Mouse (Mus musculus) heart, adult 8-10 months (tissue): ENCODE data around the gene Bcam. TPM values are rescaled to one million over a fixed set of nuclear protein-coding genes. Genes with fewer than 3 reads are reported as not detected.

Experiments used
- DNase-seq: peaks from one replicate; pipeline ENCODE4 v3.0.0; 2022; ENCODE audit warnings: low spot score
- total RNA-seq, 4 experiments: library from RNA; stranded (reverse); gene quantifications; 2 replicates each; pipeline ENCODE4 v1.2.4; 2022

Bcam gene
- total RNA-seq, 4 experiments from 2014 or later: 185 to 199 (median 197) TPM

DNA sequence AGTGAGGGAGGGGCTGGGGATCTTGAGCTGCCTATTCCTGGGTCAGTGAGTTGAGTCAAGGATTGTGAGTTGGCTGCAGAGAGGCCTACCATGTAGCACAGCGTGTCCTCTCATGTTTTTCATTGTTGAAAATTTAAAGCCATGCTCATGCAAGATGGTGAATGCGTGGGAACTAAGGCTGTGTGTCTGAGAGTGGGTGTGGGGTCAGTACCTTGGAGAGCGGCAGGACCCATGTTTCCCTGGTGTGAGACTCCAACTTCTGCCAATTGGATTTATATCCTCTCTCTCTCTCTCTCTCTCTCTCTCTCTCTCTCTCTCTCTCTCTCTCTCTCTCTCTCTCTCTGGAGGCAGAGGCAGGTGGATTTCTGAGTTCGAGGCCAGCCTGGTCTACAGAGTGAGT is 44.3 kb downstream of the Bcam start:
- no peak for DNase-seq

- no peak for DNase-seq
These were observed 46.6 kb downstream of the Bcam start for GRCm38 (mm10) chr7:19724167-19724566.

- DNase-seq: peak; percentile 77
These were observed 48.0 kb downstream of the Bcam start for GRCm38 (mm10) chr7:19722754-19723195.

GRCm38 (mm10) chr7:19719200-19719599 is 51.6 kb downstream of the Bcam start:
- no peak for DNase-seq

GRCm38 (mm10) chr7:19718297-19718952 is 52.4 kb downstream of the Bcam start:
- no peak for DNase-seq

GRCm38 (mm10) chr7:19717346-19717745 is 53.5 kb downstream of the Bcam start:
- DNase-seq: no peak

GRCm38 (mm10) chr7:19716822-19717221 is 54.0 kb downstream of the Bcam start:
- DNase-seq: no peak

DNA sequence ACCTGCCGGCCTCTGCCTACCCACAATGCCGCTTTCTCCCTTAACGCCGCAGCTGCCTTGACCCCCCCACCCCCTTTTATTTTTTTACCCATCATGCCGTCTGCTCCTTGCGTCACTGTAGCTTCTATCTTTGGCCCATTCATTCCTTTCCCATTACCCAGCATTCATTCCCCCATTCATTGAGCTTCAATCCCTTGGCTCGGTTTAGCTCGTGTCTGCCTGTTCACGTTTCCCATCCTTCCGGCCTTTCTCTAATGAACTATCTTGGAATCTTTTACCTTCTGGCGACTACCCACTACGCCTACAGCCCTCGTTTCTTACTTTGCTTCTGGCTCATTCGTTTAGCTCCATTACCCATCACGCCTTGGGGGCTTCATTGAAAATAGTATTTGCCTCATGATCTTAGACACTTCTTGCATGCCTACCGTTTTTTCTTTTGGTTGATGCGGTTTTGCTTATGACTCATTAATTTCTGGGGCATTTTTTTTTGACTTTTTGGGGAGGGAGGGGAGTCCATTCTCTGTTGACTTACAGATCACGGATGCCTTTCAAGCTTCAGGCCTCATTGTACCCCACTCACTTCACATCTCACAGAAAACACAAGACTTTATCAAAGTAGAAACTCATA is 54.6 kb downstream of the Bcam start:
- no peak for DNase-seq

DNA sequence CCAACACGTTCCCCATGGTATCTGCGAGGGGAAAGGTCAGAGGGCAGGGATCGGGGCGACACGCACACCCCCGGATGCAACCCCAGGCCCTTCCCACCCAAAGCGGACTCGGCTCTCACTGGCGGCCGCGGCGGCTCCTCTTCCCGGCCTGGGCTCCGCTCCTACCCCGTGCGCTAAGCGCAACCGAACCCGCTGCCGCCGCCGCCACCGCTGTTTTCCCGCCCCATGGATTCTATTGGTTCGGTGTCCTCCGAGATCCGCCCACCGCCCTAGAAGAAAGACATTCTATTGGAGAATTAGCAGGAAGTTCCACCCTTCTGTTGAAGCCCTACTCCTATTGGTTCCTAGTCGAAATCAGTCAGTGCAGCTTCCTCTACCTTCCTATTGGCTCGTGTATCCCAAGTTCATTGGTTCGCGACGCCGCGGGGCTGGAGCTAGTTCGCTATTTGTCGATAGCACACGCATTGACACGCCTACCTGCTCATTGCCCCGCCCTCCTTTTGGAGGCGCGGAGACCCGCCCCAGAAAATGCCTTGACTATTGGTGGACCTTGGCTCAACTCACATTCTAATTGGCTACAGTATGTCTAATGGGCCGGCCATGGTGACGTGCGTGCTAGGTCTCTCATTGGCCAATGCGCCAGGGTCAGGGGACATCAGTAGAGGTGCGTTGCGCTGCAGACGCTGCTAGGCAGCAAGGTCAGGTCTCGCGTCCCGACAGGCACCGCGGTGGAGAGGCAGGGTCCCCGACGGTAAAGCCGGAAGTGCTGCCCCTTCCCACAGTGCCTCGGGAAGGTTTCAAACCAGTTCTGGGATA is 55.4 kb downstream of the Bcam start, which contains the start of gene Tomm40:
Gene Tomm40, minus strand, starts transcription at position 200 of the 816 bp plus-strand sequence.
- peak; percentile 99 for DNase-seq

DNA sequence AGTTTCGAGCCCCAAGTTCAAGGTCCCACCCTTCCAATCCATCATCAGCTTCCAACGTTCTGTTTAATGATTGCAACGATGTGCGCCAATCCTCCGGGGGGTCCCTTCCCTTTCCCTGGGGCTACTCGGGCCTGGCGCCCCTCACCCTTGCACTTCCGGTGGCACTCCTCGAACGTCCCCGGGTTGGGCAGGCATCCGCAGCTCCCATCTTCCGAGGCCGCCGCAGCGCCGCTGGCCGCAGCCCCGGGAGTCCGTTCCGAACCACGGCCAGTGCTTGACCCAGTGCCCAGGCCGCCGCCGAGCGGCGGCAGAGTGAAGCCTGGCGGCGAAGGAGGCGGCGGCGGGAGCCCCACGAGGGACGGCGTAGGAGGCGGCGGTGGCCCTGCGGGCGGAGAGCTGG is 56.0 kb downstream of the Bcam start:
- no peak for DNase-seq

- no peak for DNase-seq
These were observed 57.2 kb downstream of the Bcam start for GRCm38 (mm10) chr7:19713598-19713997.

DNA sequence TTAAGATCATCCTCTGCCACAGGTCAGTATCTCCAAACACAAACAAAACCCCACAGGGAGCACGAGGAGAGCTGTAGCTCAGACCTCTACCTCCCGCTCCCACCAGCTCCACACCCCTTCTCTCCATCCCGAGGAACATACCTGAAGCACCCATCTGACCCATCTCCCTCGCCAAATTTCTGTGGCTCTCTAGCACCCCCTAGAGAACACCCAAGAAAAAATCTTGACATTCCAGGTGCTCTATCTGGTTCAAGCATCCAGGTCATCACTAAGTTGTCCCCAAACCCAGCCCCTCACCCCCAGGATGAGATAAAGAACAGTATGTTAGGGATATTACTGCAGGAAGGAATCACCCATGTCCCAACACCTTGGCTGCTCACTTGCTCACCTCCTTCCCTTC is 57.6 kb downstream of the Bcam start:
- DNase-seq: no peak

- DNase-seq: no peak
These were observed 58.4 kb downstream of the Bcam start for GRCm38 (mm10) chr7:19712414-19712813.

GRCm38 (mm10) chr7:19710650-19711049 is 60.2 kb downstream of the Bcam start:
- no peak for DNase-seq

Other genes with a start within 250 kb of the Bcam start
- 10 to 100 TPM; 61.6 to 72.9 (median 63.8) TPM for gene Ppp1r37, start 207.9 kb downstream of the Bcam start, total RNA-seq
- under 1 TPM; 0.25 to 0.84 (median 0.34) TPM for gene Zfp296, start 193.7 kb downstream of the Bcam start, total RNA-seq
- 10 to 100 TPM; 44.9 to 65.4 (median 52.1) TPM for gene Gemin7, start 193.4 kb downstream of the Bcam start, total RNA-seq
- 10 to 100 TPM in 3 of 4 experiments, 1 to 10 TPM in 1; 9.6 to 16.8 (median 12.1) TPM for gene Clasrp, start 166.5 kb downstream of the Bcam start, total RNA-seq
- gene Relb, start 141.6 kb downstream of the Bcam start, total RNA-seq: 1 to 10 TPM; 6.4 to 9.2 (median 7.7) TPM
- 10 to 100 TPM; 69.3 to 77.8 (median 72.6) TPM for gene Clptm1, start 106.0 kb downstream of the Bcam start, total RNA-seq
- under 1 TPM in 1 of 4 experiments, not detected in 3; 0.92 TPM for gene Apoc2, start 93.1 kb downstream of the Bcam start, total RNA-seq
- gene Gm44805, start 89.6 kb downstream of the Bcam start, total RNA-seq: not detected
- not detected for gene Apoc4, start 89.5 kb downstream of the Bcam start, total RNA-seq
- 1 to 10 TPM in 1 of 4 experiments, under 1 TPM in 1, not detected in 2; 0.98 to 1.1 TPM for gene Apoc1, start 78.4 kb downstream of the Bcam start, total RNA-seq
- gene Apoe, start 71.8 kb downstream of the Bcam start, total RNA-seq: 100 to 1,000 TPM; 172 to 309 (median 253) TPM
- 100 to 1,000 TPM in 1 of 4 experiments, 10 to 100 TPM in 3; 94.0 to 101 (median 99.2) TPM for gene Tomm40, start 55.6 kb downstream of the Bcam start, total RNA-seq
- 10 to 100 TPM; 24.8 to 37.3 (median 34.9) TPM for gene Nectin2, start 20.5 kb downstream of the Bcam start, total RNA-seq
- gene Cblc, start 25.8 kb upstream of the Bcam start, total RNA-seq: under 1 TPM in 2 of 4 experiments, not detected in 2; 0.37 to 0.76 TPM
- gene Bcl3, start 51.8 kb upstream of the Bcam start, total RNA-seq: 1 to 10 TPM; 2.1 to 4.4 (median 3.5) TPM
- not detected for gene Gm19345, start 81.0 kb upstream of the Bcam start, total RNA-seq
- under 1 TPM in 1 of 4 experiments, not detected in 3; 0.27 TPM for gene Ceacam16, start 90.3 kb upstream of the Bcam start, total RNA-seq
- gene Ceacam19, start 116.9 kb upstream of the Bcam start, total RNA-seq: not detected
- gene Pvr, start 150.1 kb upstream of the Bcam start, total RNA-seq: 10 to 100 TPM; 17.9 to 25.0 (median 20.5) TPM
- 1 to 10 TPM; 1.4 to 2.1 (median 1.6) TPM for gene Igsf23, start 179.7 kb upstream of the Bcam start, total RNA-seq
- gene Ceacam20, start 194.4 kb upstream of the Bcam start, total RNA-seq: not detected
- not detected for gene Nlrp9b, start 220.4 kb upstream of the Bcam start, total RNA-seq